1 mouse cellular context compared by ENCODE assay signal in genomic region chr12:78749378-78749801, GRCm38 (mm10).
TF ChIP-seq lines count a peak whose summit lies in the region.

No protein-coding gene starts in this region.

TF ChIP-seq in myocyte, 11 proteins besides CTCF, POLR2A, EP300 and RAD21 (continued from another document):
- no peak for TF ChIP-seq E2F4 (IDR thresholded peaks at IDR 0.05; ENCODE audit: insufficient read depth)
- TF ChIP-seq POLR2AphosphoS2 (IDR thresholded peaks at IDR 0.05; ENCODE audit: insufficient read length, low read depth) = no peak
